Mouse (Mus musculus) mammary gland, adult 2 months (tissue): ENCODE results near the gene Galnt17. TPM values are rescaled to one million over a fixed set of nuclear protein-coding genes. Genes with fewer than 3 reads are reported as not detected.

Source experiments
- polyA plus RNA-seq: library from polyadenylated mRNA; depleted of rRNA; stranded (reverse); fragments of >200 nt; gene quantifications from 2 replicates; pipeline ENCODE4 v1.2.3, GENCODE M21; 2012; ENCODE audit warnings: low replicate concordance; rRNA removed

The Galnt17 gene
- 2.7 and 3.5 TPM in 2 replicates for polyA plus RNA-seq

GRCm38 (mm10) chr5:131308397-131308796, at the start of gene Galnt17:
Galnt17 (minus strand) TSS chr5:131308497.

